Mouse (Mus musculus) CD4-positive helper T cell, adult 2 months (primary cell): Measurements from ENCODE around the gene Gm10645.

Source experiments
- DNase-seq: peaks from one replicate; pipeline ENCODE4 v3.0.0-alpha.2; 2012; ENCODE audit warnings: low read depth, missing footprints, low spot score

The Gm10645 gene

DNA sequence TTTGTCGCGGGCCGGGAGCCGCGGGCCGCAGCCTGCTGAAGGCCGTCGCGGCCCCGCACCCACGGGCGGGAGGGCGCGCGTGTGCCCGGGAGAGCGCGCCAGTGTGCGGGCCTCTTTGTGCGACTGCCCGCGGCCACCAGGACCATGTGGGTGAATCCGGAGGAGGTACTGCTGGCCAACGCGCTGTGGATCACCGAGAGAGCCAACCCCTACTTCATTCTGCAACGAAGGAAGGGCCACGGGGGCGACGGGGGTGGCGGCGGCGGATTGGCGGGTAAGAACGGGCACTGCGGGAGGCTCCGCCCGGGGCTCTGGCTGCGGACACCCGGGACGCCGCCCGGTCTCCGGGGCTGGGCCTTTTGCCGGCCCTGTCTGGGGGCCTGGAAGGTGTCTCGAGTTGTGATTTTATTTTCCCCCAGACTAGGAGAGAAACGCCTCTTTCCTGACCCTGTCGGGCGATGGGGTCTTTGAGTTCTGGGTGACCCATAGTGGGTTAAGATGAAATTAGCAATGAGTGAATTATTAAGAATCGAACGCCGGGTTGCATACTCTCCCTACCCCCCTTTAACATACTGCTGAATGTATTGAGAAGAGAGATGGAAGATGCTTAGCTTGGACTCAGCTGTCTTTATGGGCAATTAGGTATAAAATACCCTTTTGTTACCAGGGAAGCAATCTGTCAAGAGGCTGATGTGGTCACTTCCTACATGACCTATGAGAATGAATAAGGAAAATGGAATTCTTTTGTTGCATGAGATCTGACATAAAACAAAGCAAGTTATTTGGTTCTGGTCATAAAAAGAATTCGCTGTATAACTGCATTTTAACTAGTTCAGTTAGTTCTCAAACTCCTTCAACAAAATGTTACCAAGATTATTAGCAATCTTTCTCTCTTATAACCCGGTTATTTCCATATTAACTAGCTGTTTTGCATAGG, at the start of gene Gm10645:
Gm10645 (minus strand) TSS at position 240 of the 937 bp plus-strand sequence.
- no peak for DNase-seq

GRCm38 (mm10) chr8:83215065-83215464, 49.1 kb upstream of the Gm10645 start:
- DNase-seq = no peak

DNA sequence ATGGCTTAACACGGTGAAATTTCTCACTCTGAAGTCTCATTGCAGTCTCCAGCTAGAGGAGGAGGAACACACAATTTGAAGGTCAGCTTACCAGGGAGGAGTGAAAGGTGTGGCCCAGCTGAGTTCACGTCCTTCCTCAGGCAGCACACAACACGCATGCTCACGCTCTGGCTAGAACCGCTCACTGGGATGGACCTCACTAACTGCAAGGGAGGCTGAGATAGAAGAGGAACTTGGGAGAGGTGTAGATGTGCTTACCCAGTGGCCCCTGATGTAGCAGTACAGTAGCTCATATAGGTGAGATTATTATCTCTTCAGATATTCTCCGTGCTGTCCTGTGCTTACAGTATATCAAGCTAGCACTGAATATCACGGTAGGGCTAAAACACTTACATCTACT, 44.7 kb upstream of the Gm10645 start:
- no peak for DNase-seq

- no peak for DNase-seq
These were observed 43.6 kb upstream of the Gm10645 start for GRCm38 (mm10) chr8:83209581-83209980.

DNA sequence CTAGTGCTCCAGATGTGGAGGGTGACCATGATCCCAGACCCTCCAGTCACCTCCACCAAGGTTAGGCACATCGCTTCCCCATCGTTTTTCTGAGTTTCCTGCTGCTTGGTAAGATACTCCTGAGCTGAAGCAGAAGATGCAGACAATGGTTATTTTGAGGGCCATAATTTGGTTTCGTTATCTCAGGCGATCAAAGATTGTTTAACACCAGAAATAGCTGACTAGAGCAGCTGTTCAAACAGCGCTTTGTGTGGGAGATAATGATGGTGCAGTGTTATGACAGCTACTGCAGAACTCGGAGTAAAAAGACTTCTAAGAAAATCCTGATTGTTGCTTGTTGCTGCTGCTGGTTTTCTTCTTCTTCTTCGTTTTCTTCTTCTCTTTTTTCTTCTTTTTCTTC, 39.9 kb upstream of the Gm10645 start:
- no peak for DNase-seq

GRCm38 (mm10) chr8:83202946-83203345, 37.0 kb upstream of the Gm10645 start:
- no peak for DNase-seq

DNA sequence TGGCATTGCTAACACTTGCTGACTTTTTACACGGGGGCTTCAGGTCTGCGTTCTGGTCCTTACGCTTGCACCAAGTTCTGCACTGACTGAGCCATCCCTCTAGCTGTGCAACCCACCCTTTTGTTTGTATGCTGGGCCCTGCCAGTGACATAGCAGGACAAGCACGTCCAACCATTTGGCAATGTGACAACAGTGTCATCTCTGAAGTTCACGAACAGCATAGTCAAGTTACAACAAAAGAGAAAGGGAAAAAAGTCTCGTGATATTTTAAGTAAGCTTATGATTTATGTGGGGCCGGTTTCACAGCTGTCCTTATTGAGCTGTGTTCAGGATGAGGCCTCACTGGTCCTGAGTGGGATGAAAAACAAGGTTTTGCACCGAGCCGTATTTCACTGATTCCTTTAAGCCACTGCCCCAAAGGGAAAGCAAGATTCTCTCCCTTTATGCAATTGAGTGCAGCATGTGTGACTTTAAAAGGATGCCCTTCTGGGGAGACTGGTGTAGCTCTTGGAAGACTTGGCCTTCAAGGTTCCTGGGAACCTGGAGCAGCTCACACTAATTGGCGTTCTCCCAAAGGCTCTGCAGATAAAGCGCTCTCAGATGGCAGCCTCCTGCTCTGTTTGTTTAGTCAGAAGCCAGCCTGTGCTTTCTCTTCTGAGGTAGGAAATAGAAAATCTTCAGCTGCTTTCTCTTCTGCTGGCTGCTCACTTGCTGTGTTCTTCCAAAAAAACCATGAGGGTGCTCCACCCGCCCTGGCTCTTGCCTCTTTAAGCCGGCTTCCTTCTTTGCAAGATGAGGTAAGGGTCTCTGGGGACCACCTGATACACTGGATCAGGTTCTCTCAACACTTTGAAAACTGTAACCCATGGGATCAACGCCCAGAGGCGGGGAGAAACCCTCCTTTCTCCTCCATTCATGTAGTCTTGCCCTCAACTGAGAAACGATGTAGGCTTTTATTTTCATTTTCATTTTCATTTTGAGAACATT, 34.5 kb upstream of the Gm10645 start:
- DNase-seq = peak; percentile 27

GRCm38 (mm10) chr8:83199715-83200114, 33.7 kb upstream of the Gm10645 start:
- no peak for DNase-seq

GRCm38 (mm10) chr8:83196088-83196487, 30.1 kb upstream of the Gm10645 start:
- no peak for DNase-seq

DNA sequence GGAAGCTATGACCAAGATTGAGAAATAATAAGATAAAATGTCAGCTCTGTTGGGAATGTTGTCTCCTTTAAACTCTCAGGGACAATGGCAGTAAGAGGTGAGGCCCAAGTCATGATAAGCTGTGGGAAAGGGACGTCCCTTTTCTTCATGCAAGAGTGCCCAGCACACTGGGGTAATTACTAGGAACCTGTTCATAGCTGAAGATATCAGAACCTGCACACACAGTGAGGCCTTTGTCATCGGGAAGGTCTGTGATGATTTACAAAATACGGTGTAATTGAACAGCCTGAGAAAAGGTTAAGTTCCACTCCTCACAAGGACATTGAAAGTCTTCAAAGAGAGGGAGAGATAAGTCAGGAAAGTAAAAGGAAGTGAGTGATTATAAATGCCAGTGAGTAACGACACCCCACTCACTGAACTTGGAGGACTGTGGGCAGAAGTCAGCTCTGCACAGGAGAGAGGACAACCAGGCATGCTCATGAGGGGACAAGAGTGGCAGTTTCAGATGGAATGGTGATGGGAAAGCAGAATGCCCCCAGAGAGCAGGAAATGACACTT, 23.6 kb upstream of the Gm10645 start:
- DNase-seq = no peak

DNA sequence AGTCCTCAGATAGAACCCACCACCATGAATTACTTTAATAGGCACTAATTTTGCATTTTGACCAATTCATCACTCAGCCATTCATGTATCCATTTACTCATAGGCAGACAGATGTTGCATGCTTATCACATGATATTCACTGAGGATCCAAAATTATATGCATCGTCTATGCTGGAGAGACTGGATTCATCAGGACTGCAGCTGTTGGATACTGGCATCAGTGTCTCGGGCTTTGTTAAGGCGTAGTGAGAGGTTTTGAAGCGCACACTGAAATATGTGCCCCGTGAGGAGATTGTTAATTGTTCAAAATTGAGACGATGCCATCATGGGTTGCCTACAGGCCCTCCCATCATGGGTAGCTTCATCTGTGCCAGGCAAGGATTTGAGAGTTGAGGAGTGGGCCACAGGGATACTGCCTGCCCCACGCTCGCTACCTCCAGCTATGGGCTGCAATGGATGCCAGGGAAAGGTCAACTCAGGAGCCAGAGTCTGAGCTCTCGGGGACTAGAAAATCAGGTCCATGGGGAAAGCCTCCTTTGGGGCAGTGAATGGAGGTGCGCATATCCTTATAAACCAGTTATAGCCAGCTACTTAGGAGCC, 21.5 kb upstream of the Gm10645 start:
- no peak for DNase-seq

GRCm38 (mm10) chr8:83186376-83186775, 20.4 kb upstream of the Gm10645 start:
- DNase-seq = no peak

DNA sequence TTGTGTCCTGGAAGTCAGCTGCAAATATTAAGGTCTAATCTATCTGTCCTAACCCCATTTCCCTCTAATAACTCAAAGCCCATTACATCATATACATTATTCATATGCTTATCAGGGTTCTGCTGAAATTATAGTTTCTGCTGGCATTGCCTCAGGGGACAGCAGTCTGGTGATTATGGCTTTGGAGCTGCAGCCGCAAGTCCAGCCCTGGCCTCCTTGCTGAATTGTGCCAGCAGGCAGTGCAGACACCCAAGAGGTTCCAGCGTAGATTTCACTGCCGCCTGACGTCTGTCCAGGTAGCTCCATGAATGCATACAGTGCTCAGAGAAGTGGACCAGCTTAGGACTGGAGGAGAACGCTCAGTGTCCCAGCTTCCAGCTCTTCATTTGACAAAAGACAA, 16.8 kb upstream of the Gm10645 start:
- DNase-seq = no peak

DNA sequence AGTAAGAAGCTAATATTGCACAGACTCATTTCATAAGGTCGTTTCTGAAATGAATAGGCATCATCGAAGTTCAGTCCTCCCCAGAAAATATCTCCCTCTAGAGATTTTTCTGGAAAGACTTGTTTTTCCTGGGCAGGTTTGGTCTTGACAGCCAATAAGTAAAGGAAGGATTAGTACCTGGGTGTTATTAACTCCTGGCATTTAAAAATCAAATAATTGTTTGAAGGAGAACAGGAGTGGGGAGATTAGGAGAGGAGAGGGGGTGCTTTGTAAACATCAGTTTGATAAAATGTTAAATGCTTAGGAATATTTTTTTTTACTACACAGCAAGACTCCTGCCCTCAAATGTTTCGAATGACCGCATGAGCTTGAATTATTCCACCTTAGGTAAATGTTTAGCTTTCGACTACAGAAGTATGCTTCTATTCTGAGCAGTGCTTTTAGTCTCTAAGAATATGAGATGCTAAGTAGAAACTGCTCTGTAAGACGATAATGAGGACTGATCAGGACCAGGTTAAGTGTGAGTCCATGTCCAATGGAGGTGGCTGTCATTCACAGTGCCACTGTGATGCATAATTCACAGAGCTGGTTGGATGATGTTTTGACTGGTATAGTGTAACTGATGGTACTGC, 16.0 kb upstream of the Gm10645 start:
- no peak for DNase-seq

DNA sequence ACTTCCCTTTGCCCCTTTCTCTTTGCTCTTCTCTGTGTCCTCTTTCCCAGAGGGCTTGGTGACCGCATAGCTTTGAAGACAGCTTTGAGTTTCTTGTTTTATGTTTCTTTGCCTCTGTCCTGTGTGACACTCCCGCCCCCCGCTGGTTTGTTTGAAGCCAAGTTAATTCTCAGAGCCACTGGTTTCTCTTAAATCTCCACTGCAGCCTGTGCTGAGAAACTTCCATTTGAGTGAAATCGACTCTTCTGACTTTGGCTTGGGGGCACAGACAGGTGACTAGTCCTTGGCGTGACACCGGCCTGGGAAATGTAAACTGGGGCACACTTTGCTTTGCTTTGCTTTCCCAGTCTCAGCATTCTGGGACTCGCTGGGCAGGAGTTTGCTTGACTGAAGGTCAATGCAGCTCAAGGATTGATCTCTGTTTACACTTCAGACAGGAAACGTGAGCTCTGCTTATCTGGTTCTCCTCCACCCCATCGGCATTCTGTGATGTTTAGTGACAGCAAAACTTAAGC, 12.3 kb upstream of the Gm10645 start:
- DNase-seq = no peak

- no peak for DNase-seq
These were observed 11.6 kb upstream of the Gm10645 start for GRCm38 (mm10) chr8:83177317-83178195.

DNA sequence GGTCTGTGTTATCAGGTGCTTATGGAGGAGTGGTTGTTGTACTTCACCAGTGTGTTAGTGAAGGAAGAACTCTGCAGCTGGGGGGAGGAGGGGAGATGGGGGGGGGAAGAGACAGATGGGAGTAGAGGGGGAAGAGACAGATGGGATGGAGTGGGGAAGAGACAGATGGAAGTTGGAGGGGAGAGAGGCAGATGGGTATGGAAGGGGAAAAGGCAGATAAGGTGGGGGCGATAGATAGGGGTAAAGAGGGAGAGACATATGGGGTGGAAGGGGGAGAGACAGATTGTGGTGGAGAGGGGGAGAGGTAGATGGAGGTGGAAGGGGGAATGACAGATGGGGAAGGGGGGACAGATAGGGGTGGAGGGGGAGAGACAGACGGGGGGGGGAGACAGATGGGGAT, 10.8 kb upstream of the Gm10645 start:
- DNase-seq = no peak

DNA sequence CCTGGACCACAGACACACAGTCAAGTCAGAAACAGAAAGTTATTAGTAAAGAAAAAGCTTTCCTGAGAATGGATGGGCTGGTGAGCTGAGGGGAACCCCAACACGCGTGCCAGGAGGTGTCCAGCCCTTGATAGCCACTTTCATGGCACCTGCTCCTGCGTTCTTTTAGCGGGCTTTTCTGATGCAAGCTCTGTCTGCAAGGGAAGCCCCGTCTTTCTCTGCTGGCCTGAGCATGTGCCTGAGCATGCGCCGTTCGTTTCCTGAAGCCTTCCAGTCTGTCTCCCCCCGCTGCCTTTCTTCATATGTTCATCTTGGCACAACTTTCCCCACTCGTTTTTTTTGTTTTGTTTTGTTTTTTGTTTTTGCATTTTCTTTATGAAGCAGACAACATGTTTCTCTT, 9.7 kb upstream of the Gm10645 start:
- DNase-seq = no peak

DNA sequence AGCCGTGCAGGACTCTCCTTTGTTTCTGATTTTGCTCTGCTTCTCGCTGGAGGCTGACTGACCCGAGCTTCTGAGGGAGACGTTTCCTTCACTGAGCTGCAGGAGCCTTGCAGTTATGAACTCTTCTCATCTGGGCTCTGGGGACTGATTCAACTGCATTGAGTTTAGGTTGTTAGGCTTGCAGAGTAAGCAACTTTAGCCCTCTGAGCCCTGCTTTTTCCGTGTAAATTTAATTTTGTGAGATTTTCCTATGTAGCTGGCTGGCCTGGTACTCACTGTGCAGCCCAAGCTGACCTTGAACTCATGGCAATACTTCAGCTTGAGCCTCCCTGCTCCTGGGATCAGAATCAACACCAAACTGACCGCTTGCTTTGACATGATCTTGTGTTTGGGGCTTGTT, 4.9 kb upstream of the Gm10645 start:
- DNase-seq = no peak

- no peak for DNase-seq
These were observed 3.7 kb upstream of the Gm10645 start for GRCm38 (mm10) chr8:83169709-83170108.
